Mouse (Mus musculus): ENCODE data around the gene Nfkbie.
A peak's percentile ranks its signal among the peaks of the same experiment; 100 is the strongest.

- TF ChIP-seq POLR2A (IDR thresholded peaks at IDR 0.05; ENCODE audit: borderline replicate concordance, insufficient read depth, low read length) (0 out of 2 replicates have a peak, but pooled peaks have one; percentile 19), CTCF (IDR thresholded peaks at IDR 0.05; ENCODE audit: borderline replicate concordance, insufficient read depth, low read depth, low read length) (peak; percentile 60; the same call in 1 of the 2 replicates)
These were observed 6.7 kb upstream of the Nfkbie start for GRCm38 (mm10) chr17:45548541-45549512.
